Mouse (Mus musculus): ENCODE data around the gene Scn11a. TPM values are rescaled to one million over a fixed set of nuclear protein-coding genes. Genes with fewer than 3 reads are reported as not detected.

The Scn11a gene
- polyA plus RNA-seq, 2 experiments: 0.06 to 0.10 TPM

- ATAC-seq (ENCODE audit: low FRiP score, low read depth) (no peak), DNase-seq (ENCODE audit: low spot score) (no peak)
- H3K9me3 ChIP-seq (ENCODE audit: control insufficient read depth, low read length): no peaks in the 10 kb centered on the region
- no peak overlapping the region for H3K27ac ChIP-seq (replicated peaks; ENCODE audit: low read depth, low read length)
- peaks cover 11% of the 10 kb centered on the region for H3K4me1 ChIP-seq (ENCODE audit: control insufficient read depth, insufficient read depth, low read length)
- WGBS: 38% methylated on average over 6 of the region's 6 CpGs
- no peak for TF ChIP-seq POLR2A (IDR thresholded peaks at IDR 0.05; ENCODE audit: borderline replicate concordance, extremely low read depth, insufficient read depth, insufficient read length)
- no peaks in the 10 kb centered on the region for H3K36me3 ChIP-seq (ENCODE audit: control insufficient read depth, insufficient read depth, low read length)
- H3K4me3 ChIP-seq (replicated peaks; ENCODE audit: low read length): no peak overlapping the region
- H3K9ac ChIP-seq (ENCODE audit: low read depth, low read length, severe bottlenecking): no peak overlapping the region
- H3K27me3 ChIP-seq (ENCODE audit: control insufficient read depth, insufficient read depth, low read length): no peaks in the 10 kb centered on the region
- H3K4me2 ChIP-seq (replicated peaks; ENCODE audit: low read depth, low read length, severe bottlenecking): no peak overlapping the region
Measured at GRCm38 (mm10) chr9:119842091-119842490, 16.8 kb upstream of the Scn11a start.

- Histone ChIP-seq H3K4me3 (replicated peaks; ENCODE audit: low read length) (no peak overlapping the region), H3K36me3 (ENCODE audit: control insufficient read depth, insufficient read depth, low read length) (no peaks in the 10 kb centered on the region), H3K9ac (ENCODE audit: low read depth, low read length, severe bottlenecking) (no peak overlapping the region), H3K27ac (replicated peaks; ENCODE audit: low read depth, low read length) (no peak overlapping the region), H3K9me3 (ENCODE audit: control insufficient read depth, low read length) (no peaks in the 10 kb centered on the region), H3K4me1 (ENCODE audit: control insufficient read depth, insufficient read depth, low read length) (peaks cover 11% of the 10 kb centered on the region), H3K27me3 (ENCODE audit: control insufficient read depth, insufficient read depth, low read length) (no peaks in the 10 kb centered on the region), H3K4me2 (replicated peaks; ENCODE audit: low read depth, low read length, severe bottlenecking) (no peak overlapping the region)
- no peak for TF ChIP-seq POLR2A (IDR thresholded peaks at IDR 0.05; ENCODE audit: borderline replicate concordance, extremely low read depth, insufficient read depth, insufficient read length)
- DNase-seq (ENCODE audit: low spot score) (no peak), ATAC-seq (ENCODE audit: low FRiP score, low read depth) (no peak)
- WGBS: 65% methylated on average over 6 of the region's 6 CpGs
Measured at GRCm38 (mm10) chr9:119841159-119841558, 15.9 kb upstream of the Scn11a start.

- Histone ChIP-seq H3K4me2 (replicated peaks; ENCODE audit: low read depth, low read length, severe bottlenecking) (no peak overlapping the region), H3K27me3 (ENCODE audit: control insufficient read depth, insufficient read depth, low read length) (no peaks in the 10 kb centered on the region), H3K4me1 (ENCODE audit: control insufficient read depth, insufficient read depth, low read length) (0 out of 2 replicates have a peak, but pooled peaks cover 5% of the 10 kb centered on the region), H3K9ac (ENCODE audit: low read depth, low read length, severe bottlenecking) (no peak overlapping the region), H3K27ac (replicated peaks; ENCODE audit: low read depth, low read length) (no peak overlapping the region), H3K36me3 (ENCODE audit: control insufficient read depth, insufficient read depth, low read length) (no peaks in the 10 kb centered on the region), H3K4me3 (replicated peaks; ENCODE audit: low read length) (no peak overlapping the region), H3K9me3 (ENCODE audit: control insufficient read depth, low read length) (no peaks in the 10 kb centered on the region)
- 30% methylated on average over 9 of the region's 9 CpGs for WGBS
- no peak for ATAC-seq (ENCODE audit: low FRiP score, low read depth)
- TF ChIP-seq POLR2A (IDR thresholded peaks at IDR 0.05; ENCODE audit: borderline replicate concordance, extremely low read depth, insufficient read depth, insufficient read length): no peak
- DNase-seq (ENCODE audit: low spot score): no peak
Measured at GRCm38 (mm10) chr9:119835581-119836125, 10.4 kb upstream of the Scn11a start.

- Histone ChIP-seq H3K4me1 (ENCODE audit: control insufficient read depth, insufficient read depth, low read length) (0 out of 2 replicates have a peak, but pooled peaks cover 4% of the 10 kb centered on the region), H3K27ac (replicated peaks; ENCODE audit: low read depth, low read length) (no peak overlapping the region), H3K4me3 (replicated peaks; ENCODE audit: low read length) (no peak overlapping the region), H3K9ac (ENCODE audit: low read depth, low read length, severe bottlenecking) (no peak overlapping the region), H3K4me2 (replicated peaks; ENCODE audit: low read depth, low read length, severe bottlenecking) (no peak overlapping the region), H3K27me3 (ENCODE audit: control insufficient read depth, insufficient read depth, low read length) (no peaks in the 10 kb centered on the region), H3K36me3 (ENCODE audit: control insufficient read depth, insufficient read depth, low read length) (no peaks in the 10 kb centered on the region), H3K9me3 (ENCODE audit: control insufficient read depth, low read length) (no peaks in the 10 kb centered on the region)
- DNase-seq (ENCODE audit: low spot score): no peak
- ATAC-seq (ENCODE audit: low FRiP score, low read depth): no peak
- TF ChIP-seq POLR2A (IDR thresholded peaks at IDR 0.05; ENCODE audit: borderline replicate concordance, extremely low read depth, insufficient read depth, insufficient read length): no peak
- WGBS: 76% methylated on average over 2 of the region's 2 CpGs
Measured at GRCm38 (mm10) chr9:119831001-119831400, 5.7 kb upstream of the Scn11a start.

GRCm38 (mm10) chr9:119823722-119824121 is 1.5 kb downstream of the Scn11a start:
- H3K4me1 ChIP-seq (ENCODE audit: control insufficient read depth, insufficient read depth, low read length): 0 out of 2 replicates have a peak, but pooled peaks cover 6% of the 10 kb centered on the region
- H3K4me2 ChIP-seq (replicated peaks; ENCODE audit: low read depth, low read length, severe bottlenecking): no peak overlapping the region
- no peaks in the 10 kb centered on the region for H3K36me3 ChIP-seq (ENCODE audit: control insufficient read depth, insufficient read depth, low read length)
- DNase-seq (ENCODE audit: low spot score) (no peak), ATAC-seq (ENCODE audit: low FRiP score, low read depth) (no peak)
- TF ChIP-seq POLR2A (IDR thresholded peaks at IDR 0.05; ENCODE audit: borderline replicate concordance, extremely low read depth, insufficient read depth, insufficient read length): no peak
- H3K27ac ChIP-seq (replicated peaks; ENCODE audit: low read depth, low read length): no peak overlapping the region
- H3K4me3 ChIP-seq (replicated peaks; ENCODE audit: low read length): no peak overlapping the region
- 33% methylated on average over 9 of the region's 9 CpGs for WGBS
- no peak overlapping the region for H3K9ac ChIP-seq (ENCODE audit: low read depth, low read length, severe bottlenecking)
- H3K9me3 ChIP-seq (ENCODE audit: control insufficient read depth, low read length): no peaks in the 10 kb centered on the region
- no peaks in the 10 kb centered on the region for H3K27me3 ChIP-seq (ENCODE audit: control insufficient read depth, insufficient read depth, low read length)
